Mouse (Mus musculus) liver, embryonic 11.5 days (tissue): ENCODE data around the gene Rps19bp1. TPM values are rescaled to one million over a fixed set of nuclear protein-coding genes. Genes with fewer than 3 reads are reported as not detected.

Source experiments
- ATAC-seq: fragments of 200-750 bp; cut with Nextera tagmentation; replicated peaks from 2 replicates; pipeline ENCODE4 v1.8.0; 2017; ENCODE audit warnings: moderate number of reproducible peaks, mild to moderate bottlenecking, moderate TSS enrichment, moderate library complexity; ENCODE audit not compliant: low FRiP score
- DNase-seq: peaks from one replicate; pipeline ENCODE4 v3.0.0-alpha.2; 2017; ENCODE audit warnings: low spot score
- H3K27ac ChIP-seq: fragments of 300-500 bp; sonication (generic); 2 replicates; pipeline ENCODE4 v1.5.1; 2014; ENCODE audit warnings: mild to moderate bottlenecking, low read depth, low read length, control low read depth
- H3K27me3 ChIP-seq: fragments of 300-500 bp; sonication (generic); replicated peaks from 2 replicates; pipeline ENCODE4 v1.6.1; 2014; ENCODE audit warnings: low read length, mixed read lengths; ENCODE audit not compliant: control insufficient read depth, insufficient read depth
- H3K36me3 ChIP-seq: fragments of 300-500 bp; sonication (generic); 2 replicates; pipeline ENCODE4 v1.6.1; 2014; ENCODE audit warnings: mild to moderate bottlenecking, low read length, moderate library complexity, mixed read lengths; ENCODE audit not compliant: control insufficient read depth, insufficient read depth
- H3K4me1 ChIP-seq: fragments of 300-500 bp; sonication (generic); replicated peaks from 2 replicates; pipeline ENCODE4 v1.6.1; 2014; ENCODE audit warnings: low read length, mixed read lengths; ENCODE audit not compliant: control insufficient read depth, insufficient read depth
- H3K4me2 ChIP-seq: fragments of 300-500 bp; sonication (generic); 2 replicates; pipeline ENCODE4 v1.6.1; 2014; ENCODE audit warnings: mild to moderate bottlenecking, control low read depth, moderate library complexity
- H3K4me3 ChIP-seq: fragments of 300-500 bp; sonication (generic); 2 replicates; pipeline ENCODE4 v1.5.1; 2014; ENCODE audit warnings: low read depth, low read length, control low read depth
- H3K9ac ChIP-seq: fragments of 300-500 bp; sonication (generic); 2 replicates; pipeline ENCODE4 v1.6.1; 2014; ENCODE audit warnings: low read depth, low read length, control low read depth
- H3K9me3 ChIP-seq: fragments of 300-500 bp; sonication (generic); 2 replicates; pipeline ENCODE4 v1.6.1; 2016; ENCODE audit warnings: low read length, inconsistent platforms, mixed read lengths; ENCODE audit not compliant: control insufficient read depth
- WGBS: fragments of 180-500 bp; shearing (Covaris S2); extraction: QIAGEN DNeasy Blood & Tissue Kit; methylation state at CpG from one replicate; pipeline ENCODE4 v1.1.7; 2014; 5-methylcytosine and 5-hydroxymethylcytosine counted together
- polyA plus RNA-seq: library from polyadenylated mRNA; unstranded; fragments of >200 nt; fragmentation: Nextera tagmentation; extraction: Ambion mirVana; gene quantifications from 2 replicates; pipeline ENCODE4 v1.2.1, GENCODE M21; 2014

The Rps19bp1 gene
- polyA plus RNA-seq, 1 experiment from 2014 or later, result 80.8 TPM

DNA sequence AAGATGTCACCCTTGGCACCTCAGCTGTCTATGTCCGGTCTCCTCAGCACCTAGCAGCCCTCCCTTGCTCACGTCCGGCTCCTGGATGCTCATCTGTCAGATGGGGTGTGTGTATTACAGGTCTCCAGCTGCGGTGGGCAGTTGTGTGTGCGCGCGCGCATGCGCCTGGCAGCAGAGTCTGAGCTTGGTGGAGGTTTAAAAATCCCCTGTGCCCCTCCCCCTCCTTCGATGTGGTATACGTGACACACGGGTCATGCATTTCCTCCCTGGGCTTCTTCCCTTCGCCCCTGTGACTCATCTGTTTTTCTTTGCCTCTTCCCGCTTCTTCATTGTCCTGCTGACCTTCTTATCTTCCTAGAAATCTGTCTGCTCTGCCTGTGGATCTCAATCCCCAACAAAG lies 44.9 kb downstream of the Rps19bp1 start:
- Histone ChIP-seq H3K4me1 (peaks cover 7% of the 10 kb centered on the region), H3K9me3 (no peaks in the 10 kb centered on the region), H3K4me3 (peak overlapping the region; percentile 2; the same call in 1 of the 2 replicates), H3K27me3 (no peaks in the 10 kb centered on the region), H3K4me2 (peak overlapping the region; percentile 50), H3K36me3 (no peaks in the 10 kb centered on the region), H3K27ac (no peak overlapping the region; the same call in 1 of the 2 replicates), H3K9ac (peak overlapping the region; percentile 13; the same call in 1 of the 2 replicates)
- ATAC-seq (no peak; the same call in 1 of the 2 replicates), DNase-seq (peak; percentile 67)
- WGBS, result 23% methylated on average over 14 of the region's 14 CpGs

DNA sequence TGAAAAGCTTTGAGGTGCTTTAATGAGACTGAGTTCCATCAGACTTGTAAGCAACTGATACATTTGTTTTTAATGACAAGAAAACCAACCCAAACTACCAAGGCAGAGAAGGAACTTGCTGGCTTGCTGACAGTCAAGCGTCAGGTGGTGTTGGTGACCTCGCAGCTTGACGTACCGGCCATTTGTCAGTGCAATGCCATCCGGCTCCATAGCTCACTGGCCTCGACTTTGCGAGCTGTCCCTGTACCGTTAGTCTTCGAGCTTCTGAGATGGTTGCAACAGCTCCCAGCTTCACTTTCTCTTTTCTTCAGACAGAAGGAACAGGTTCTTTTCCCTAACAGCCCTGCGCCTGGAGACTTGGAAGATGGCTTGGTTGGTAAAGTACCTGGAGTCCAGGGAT lies 46.6 kb downstream of the Rps19bp1 start:
- no peak overlapping the region for H3K27ac ChIP-seq
- no peak overlapping the region for H3K9ac ChIP-seq
- H3K4me1 ChIP-seq, result peaks cover 7% of the 10 kb centered on the region
- H3K9me3 ChIP-seq, result no peaks in the 10 kb centered on the region
- H3K4me2 ChIP-seq, result no peak overlapping the region
- ATAC-seq, result no peak
- H3K36me3 ChIP-seq, result no peaks in the 10 kb centered on the region
- no peak overlapping the region for H3K4me3 ChIP-seq
- 87% methylated on average over 10 of the region's 10 CpGs for WGBS
- no peaks in the 10 kb centered on the region for H3K27me3 ChIP-seq
- DNase-seq, result no peak

GRCm38 (mm10) chr15:80216480-80216820 lies 47.7 kb downstream of the Rps19bp1 start:
- H3K27ac ChIP-seq, result no peak overlapping the region
- ATAC-seq (no peak), DNase-seq (no peak)
- no peaks in the 10 kb centered on the region for H3K9me3 ChIP-seq
- peaks cover 7% of the 10 kb centered on the region for H3K4me1 ChIP-seq
- peaks cover 4% of the 10 kb centered on the region; the same call in 1 of the 2 replicates for H3K27me3 ChIP-seq
- H3K4me3 ChIP-seq, result no peak overlapping the region
- no peak overlapping the region for H3K9ac ChIP-seq
- no peak overlapping the region for H3K4me2 ChIP-seq
- H3K36me3 ChIP-seq, result no peaks in the 10 kb centered on the region
- WGBS, result 48% methylated on average over 9 of the region's 9 CpGs

DNA sequence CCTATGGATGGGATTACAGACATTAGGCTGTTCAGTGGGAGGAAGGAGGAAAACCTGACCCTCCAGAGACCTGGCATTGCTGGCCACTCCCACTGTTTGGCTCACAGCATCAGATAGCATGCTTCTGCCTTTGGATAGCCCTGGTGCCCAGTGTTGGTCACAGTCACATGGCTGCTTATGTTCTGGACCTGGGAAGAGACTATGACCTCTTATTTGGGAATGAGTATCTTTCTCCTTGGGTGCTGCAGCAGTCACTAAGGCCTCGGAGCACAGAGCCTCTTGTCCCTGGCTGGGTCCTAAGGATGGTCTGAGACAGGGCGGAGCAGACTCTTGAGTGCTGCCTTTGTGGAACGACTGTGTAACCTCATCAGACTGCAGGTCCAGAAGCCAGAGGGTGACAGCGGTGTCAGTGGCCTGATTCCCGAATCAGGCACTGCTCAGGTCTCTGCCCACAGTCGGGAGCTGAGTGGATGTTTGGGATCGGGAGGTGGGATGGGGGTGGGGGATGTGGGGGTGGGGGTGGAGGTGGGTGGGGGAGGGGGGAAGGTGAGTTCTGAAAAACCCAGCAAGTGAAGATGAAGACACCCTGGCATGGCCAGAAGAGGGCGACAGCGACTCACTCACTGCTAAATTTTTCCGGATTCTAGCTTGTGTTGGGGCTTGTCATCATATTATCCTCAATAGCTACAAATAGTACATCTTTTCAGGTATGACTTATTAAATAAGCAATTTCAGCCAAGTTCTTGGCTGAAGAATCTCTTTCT lies 48.2 kb downstream of the Rps19bp1 start:
- H3K27ac ChIP-seq, result no peak overlapping the region
- WGBS, result 17% methylated on average over 10 of the region's 10 CpGs
- no peak overlapping the region for H3K4me2 ChIP-seq
- peaks cover 7% of the 10 kb centered on the region for H3K4me1 ChIP-seq
- peaks cover 7% of the 10 kb centered on the region; the same call in 1 of the 2 replicates for H3K27me3 ChIP-seq
- no peaks in the 10 kb centered on the region for H3K9me3 ChIP-seq
- DNase-seq (no peak), ATAC-seq (no peak)
- H3K4me3 ChIP-seq, result no peak overlapping the region
- H3K9ac ChIP-seq, result no peak overlapping the region
- H3K36me3 ChIP-seq, result no peaks in the 10 kb centered on the region

DNA sequence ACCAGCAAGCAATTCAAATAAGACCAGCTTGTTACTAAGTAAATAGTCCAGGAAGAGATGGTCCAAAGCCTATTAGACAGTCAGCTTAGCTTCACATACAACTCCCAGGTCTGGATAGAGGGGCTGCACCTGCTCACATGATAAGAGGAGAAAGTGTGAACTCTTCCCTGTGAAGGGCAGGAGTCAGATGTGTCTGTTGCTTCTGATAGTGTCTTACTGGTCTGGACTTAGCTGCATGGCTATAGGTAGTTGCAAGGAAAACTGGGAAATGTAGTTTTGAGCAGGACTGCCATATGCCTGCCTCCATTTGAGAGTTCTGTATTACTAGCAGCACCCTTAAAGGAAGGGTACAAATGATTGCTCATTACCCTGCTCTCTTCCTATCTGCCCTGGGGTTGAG lies 50.4 kb downstream of the Rps19bp1 start:
- no peak for DNase-seq
- Histone ChIP-seq H3K27ac (no peak overlapping the region), H3K27me3 (peaks cover 7% of the 10 kb centered on the region; the same call in 1 of the 2 replicates), H3K9me3 (no peaks in the 10 kb centered on the region), H3K36me3 (no peaks in the 10 kb centered on the region), H3K4me3 (no peak overlapping the region), H3K9ac (no peak overlapping the region), H3K4me1 (no peaks in the 10 kb centered on the region), H3K4me2 (no peak overlapping the region)
- ATAC-seq, result peak; percentile 74

Other genes with a start within 250 kb of the Rps19bp1 start
- gene Pdgfb, start 249.3 kb downstream of the Rps19bp1 start, polyA plus RNA-seq, result 2.4 and 2.7 TPM in 2 replicates
- gene Syngr1, start 173.0 kb downstream of the Rps19bp1 start, polyA plus RNA-seq, result 32.2 and 38.6 TPM in 2 replicates
- gene Rpl3, start 172.4 kb downstream of the Rps19bp1 start, polyA plus RNA-seq, result 1,449 and 1,469 TPM in 2 replicates
- gene Tab1, start 131.2 kb downstream of the Rps19bp1 start, polyA plus RNA-seq, result 25.9 and 28.7 TPM in 2 replicates
- 2.5 and 2.7 TPM in 2 replicates for gene Mgat3, start 90.6 kb downstream of the Rps19bp1 start, polyA plus RNA-seq
- gene Mief1, start 30.3 kb downstream of the Rps19bp1 start, polyA plus RNA-seq, result 35.8 and 44.9 TPM in 2 replicates
- gene AC140267.1, start 28.5 kb downstream of the Rps19bp1 start, polyA plus RNA-seq, result not detected in 2 replicates
- gene Atf4, start 9.1 kb downstream of the Rps19bp1 start, polyA plus RNA-seq, result 186 and 188 TPM in 2 replicates
- gene Cacna1i, start 22.9 kb upstream of the Rps19bp1 start, polyA plus RNA-seq, result 0.01 and 0.14 TPM in 2 replicates